Mouse (Mus musculus): Measurements from ENCODE around the gene Mtcl1. TPM values are rescaled to one million over a fixed set of nuclear protein-coding genes. Genes with fewer than 3 reads are reported as not detected.
A peak's percentile ranks its signal among the peaks of the same experiment; 100 is the strongest.

Gene Mtcl1
- polyA plus RNA-seq, 1 experiment from 2014 or later = 1.5 TPM

GRCm38 (mm10) chr17:66378127-66378526 is 71.4 kb downstream of the Mtcl1 start:
- no peak for ATAC-seq (ENCODE audit: extremely low read depth, insufficient number of reproducible peaks, low FRiP score, low TSS enrichment)
- Histone ChIP-seq H3K4me1 (peaks cover 14% of the 10 kb centered on the region), H3K4me3 (no peak overlapping the region), H3K36me3 (no peaks in the 10 kb centered on the region), H3K4me2 (no peak overlapping the region), H3K27me3 (replicated peaks) (no peaks in the 10 kb centered on the region), H3K9ac (no peak overlapping the region), H3K9me3 (no peaks in the 10 kb centered on the region), H3K27ac (replicated peaks) (no peak overlapping the region)
- 73% methylated on average over 17 of the region's 17 CpGs for WGBS

- H3K4me1 ChIP-seq = peaks cover 14% of the 10 kb centered on the region
- peak overlapping the region; percentile 51 for H3K4me2 ChIP-seq
- 33% methylated on average over 14 of the region's 14 CpGs for WGBS
- H3K36me3 ChIP-seq = no peaks in the 10 kb centered on the region
- H3K9ac ChIP-seq = peak overlapping the region; percentile 21; the same call in 1 of the 2 replicates
- H3K4me3 ChIP-seq = 0 out of 2 replicates have a peak overlapping the region, but pooled peaks have one; percentile 2
- no peaks in the 10 kb centered on the region for H3K9me3 ChIP-seq
- ATAC-seq (ENCODE audit: extremely low read depth, insufficient number of reproducible peaks, low FRiP score, low TSS enrichment) = no peak
- no peak overlapping the region for H3K27ac ChIP-seq (replicated peaks)
- no peaks in the 10 kb centered on the region for H3K27me3 ChIP-seq (replicated peaks)
Measured at GRCm38 (mm10) chr17:66374633-66375272, 74.8 kb downstream of the Mtcl1 start.

- WGBS = 80% methylated on average over 9 of the region's 9 CpGs
- Histone ChIP-seq H3K4me2 (no peak overlapping the region), H3K4me1 (peaks cover 14% of the 10 kb centered on the region), H3K27ac (replicated peaks) (no peak overlapping the region), H3K9me3 (no peaks in the 10 kb centered on the region), H3K36me3 (no peaks in the 10 kb centered on the region), H3K9ac (no peak overlapping the region), H3K4me3 (no peak overlapping the region), H3K27me3 (replicated peaks) (no peaks in the 10 kb centered on the region)
- ATAC-seq (ENCODE audit: extremely low read depth, insufficient number of reproducible peaks, low FRiP score, low TSS enrichment) = no peak
Measured at GRCm38 (mm10) chr17:66370867-66371266, 78.7 kb downstream of the Mtcl1 start.

GRCm38 (mm10) chr17:66369777-66370176 is 79.8 kb downstream of the Mtcl1 start:
- H3K4me3 ChIP-seq = no peak overlapping the region
- no peaks in the 10 kb centered on the region for H3K36me3 ChIP-seq
- H3K9ac ChIP-seq = no peak overlapping the region
- H3K4me1 ChIP-seq = peaks cover 12% of the 10 kb centered on the region
- no peaks in the 10 kb centered on the region for H3K9me3 ChIP-seq
- WGBS = 65% methylated on average over 6 of the region's 6 CpGs
- no peak overlapping the region for H3K4me2 ChIP-seq
- H3K27me3 ChIP-seq (replicated peaks) = no peaks in the 10 kb centered on the region
- no peak overlapping the region for H3K27ac ChIP-seq (replicated peaks)
- no peak for ATAC-seq (ENCODE audit: extremely low read depth, insufficient number of reproducible peaks, low FRiP score, low TSS enrichment)

GRCm38 (mm10) chr17:66368127-66368526 is 81.4 kb downstream of the Mtcl1 start:
- Histone ChIP-seq H3K27me3 (replicated peaks) (no peaks in the 10 kb centered on the region), H3K4me1 (peaks cover 8% of the 10 kb centered on the region; the same call in 1 of the 2 replicates), H3K4me3 (no peak overlapping the region), H3K27ac (replicated peaks) (no peak overlapping the region), H3K4me2 (no peak overlapping the region), H3K9ac (no peak overlapping the region), H3K36me3 (no peaks in the 10 kb centered on the region), H3K9me3 (no peaks in the 10 kb centered on the region)
- no peak for ATAC-seq (ENCODE audit: extremely low read depth, insufficient number of reproducible peaks, low FRiP score, low TSS enrichment)
- 85% methylated on average over 11 of the region's 11 CpGs for WGBS

- no peak overlapping the region for H3K4me2 ChIP-seq
- H3K9ac ChIP-seq = no peak overlapping the region
- 76% methylated on average over 1 of the region's 1 CpGs for WGBS
- ATAC-seq (ENCODE audit: extremely low read depth, insufficient number of reproducible peaks, low FRiP score, low TSS enrichment) = no peak
- H3K27ac ChIP-seq (replicated peaks) = no peak overlapping the region
- no peaks in the 10 kb centered on the region for H3K36me3 ChIP-seq
- no peaks in the 10 kb centered on the region for H3K27me3 ChIP-seq (replicated peaks)
- H3K9me3 ChIP-seq = no peaks in the 10 kb centered on the region
- peaks cover 16% of the 10 kb centered on the region; the same call in 1 of the 2 replicates for H3K4me1 ChIP-seq
- H3K4me3 ChIP-seq = no peak overlapping the region
Measured at GRCm38 (mm10) chr17:66365664-66366063, 83.9 kb downstream of the Mtcl1 start.

GRCm38 (mm10) chr17:66365293-66365642 is 84.3 kb downstream of the Mtcl1 start:
- H3K27me3 ChIP-seq (replicated peaks) = no peaks in the 10 kb centered on the region
- WGBS = 66% methylated on average over 3 of the region's 3 CpGs
- H3K4me1 ChIP-seq = peaks cover 16% of the 10 kb centered on the region; the same call in 1 of the 2 replicates
- no peak overlapping the region for H3K27ac ChIP-seq (replicated peaks)
- no peak overlapping the region for H3K4me2 ChIP-seq
- H3K9ac ChIP-seq = no peak overlapping the region
- no peaks in the 10 kb centered on the region for H3K36me3 ChIP-seq
- no peak overlapping the region for H3K4me3 ChIP-seq
- no peaks in the 10 kb centered on the region for H3K9me3 ChIP-seq
- no peak for ATAC-seq (ENCODE audit: extremely low read depth, insufficient number of reproducible peaks, low FRiP score, low TSS enrichment)

GRCm38 (mm10) chr17:66364525-66365292 is 84.8 kb downstream of the Mtcl1 start:
- ATAC-seq (ENCODE audit: extremely low read depth, insufficient number of reproducible peaks, low FRiP score, low TSS enrichment) = no peak
- H3K9ac ChIP-seq = no peak overlapping the region
- 0 out of 2 replicates have a peak overlapping the region, but pooled peaks have one; percentile 32 for H3K27ac ChIP-seq (replicated peaks)
- H3K9me3 ChIP-seq = no peaks in the 10 kb centered on the region
- no peaks in the 10 kb centered on the region for H3K36me3 ChIP-seq
- H3K4me3 ChIP-seq = no peak overlapping the region
- peaks cover 16% of the 10 kb centered on the region; the same call in 1 of the 2 replicates for H3K4me1 ChIP-seq
- no peaks in the 10 kb centered on the region for H3K27me3 ChIP-seq (replicated peaks)
- 72% methylated on average over 26 of the region's 26 CpGs for WGBS
- 0 out of 2 replicates have a peak overlapping the region, but pooled peaks have one; percentile 6 for H3K4me2 ChIP-seq

GRCm38 (mm10) chr17:66363852-66364524 is 85.6 kb downstream of the Mtcl1 start:
- no peaks in the 10 kb centered on the region for H3K27me3 ChIP-seq (replicated peaks)
- H3K4me2 ChIP-seq = no peak overlapping the region
- no peak overlapping the region for H3K4me3 ChIP-seq
- no peaks in the 10 kb centered on the region for H3K36me3 ChIP-seq
- no peak for ATAC-seq (ENCODE audit: extremely low read depth, insufficient number of reproducible peaks, low FRiP score, low TSS enrichment)
- H3K4me1 ChIP-seq = peaks cover 16% of the 10 kb centered on the region; the same call in 1 of the 2 replicates
- WGBS = 79% methylated on average over 36 of the region's 36 CpGs
- H3K9ac ChIP-seq = no peak overlapping the region
- H3K27ac ChIP-seq (replicated peaks) = no peak overlapping the region
- H3K9me3 ChIP-seq = no peaks in the 10 kb centered on the region

- H3K27me3 ChIP-seq (replicated peaks) = no peaks in the 10 kb centered on the region
- no peak overlapping the region for H3K27ac ChIP-seq (replicated peaks)
- H3K4me3 ChIP-seq = no peak overlapping the region
- no peaks in the 10 kb centered on the region for H3K9me3 ChIP-seq
- peaks cover 30% of the 10 kb centered on the region for H3K4me1 ChIP-seq
- H3K9ac ChIP-seq = no peak overlapping the region
- WGBS = 42% methylated on average over 13 of the region's 15 CpGs
- no peaks in the 10 kb centered on the region for H3K36me3 ChIP-seq
- 0 out of 2 replicates have a peak overlapping the region, but pooled peaks have one; percentile 9 for H3K4me2 ChIP-seq
- ATAC-seq (ENCODE audit: extremely low read depth, insufficient number of reproducible peaks, low FRiP score, low TSS enrichment) = no peak
Measured at GRCm38 (mm10) chr17:66362287-66363016, 87.1 kb downstream of the Mtcl1 start.
